Mouse (Mus musculus): ENCODE results near the gene Tmbim4.
"Not testable (repeated sequence)": the region's sequence is repeated elsewhere in the genome, so short reads cannot be mapped to it uniquely, and the experiment has no call there.

Tmbim4 gene

DNA sequence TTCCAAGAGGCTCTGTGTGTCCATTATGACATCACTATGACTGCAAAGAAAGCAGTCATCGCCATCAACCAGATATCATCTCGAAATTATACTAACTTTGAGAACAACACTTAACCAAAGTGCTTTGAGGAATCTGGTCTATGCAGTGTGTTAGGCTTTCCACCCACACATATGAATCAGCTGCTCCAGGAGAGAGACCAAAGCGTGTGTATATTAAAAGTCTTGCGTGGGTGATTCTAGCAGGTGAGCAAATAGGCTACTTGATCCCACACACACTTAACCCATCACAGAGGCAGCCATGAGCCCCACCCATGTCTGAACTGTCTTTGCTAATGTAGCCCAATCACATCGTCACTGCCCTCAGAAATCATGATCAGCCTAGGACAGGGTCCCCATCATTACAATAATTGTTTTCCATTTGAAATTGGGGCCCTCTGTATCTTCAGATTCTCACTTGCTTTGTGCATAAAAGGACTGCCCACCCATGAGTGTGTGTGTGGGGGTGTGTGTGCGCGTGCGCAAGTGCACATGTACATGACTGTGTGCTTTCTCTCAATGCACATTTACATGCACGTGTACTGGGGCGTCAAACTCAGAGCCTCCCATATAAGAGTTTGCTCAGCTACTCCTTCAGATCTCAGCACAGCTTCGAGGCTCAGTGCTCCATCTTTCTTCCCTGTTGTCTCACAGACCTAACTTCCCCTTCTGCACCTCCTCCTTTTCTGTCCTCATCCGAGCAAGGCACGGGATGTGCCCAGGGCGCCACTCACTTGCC is 4.1 kb upstream of the Tmbim4 start:
- no peak for DNase-seq (ENCODE audit: low spot score)

DNA sequence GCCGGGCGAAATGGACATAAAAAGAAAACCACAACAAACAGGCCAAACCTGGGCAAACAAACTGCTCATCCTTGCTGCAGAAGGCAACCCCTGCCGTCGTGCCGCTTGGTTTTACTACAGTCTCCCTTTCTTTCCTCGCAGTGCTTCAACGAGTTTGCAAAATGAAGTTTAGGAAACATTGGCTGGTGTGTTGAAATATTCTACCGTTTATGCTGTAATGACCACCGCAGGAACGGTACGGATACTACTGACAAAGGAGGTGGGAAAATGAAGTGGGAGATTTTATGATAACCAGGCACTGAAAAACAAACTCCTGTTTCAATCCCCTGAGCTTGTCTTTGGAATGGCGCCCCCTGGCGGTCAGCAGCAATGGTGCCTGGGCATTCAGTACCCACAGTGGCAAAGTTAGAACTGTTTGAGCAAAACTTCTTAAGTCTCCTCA is 592 bp downstream of the Tmbim4 start, which contains the start of gene Irak3:
Irak3 (minus strand) TSS at position 170 of the 442 bp plus-strand sequence.
- DNase-seq (ENCODE audit: low spot score): peak; percentile 87

DNA sequence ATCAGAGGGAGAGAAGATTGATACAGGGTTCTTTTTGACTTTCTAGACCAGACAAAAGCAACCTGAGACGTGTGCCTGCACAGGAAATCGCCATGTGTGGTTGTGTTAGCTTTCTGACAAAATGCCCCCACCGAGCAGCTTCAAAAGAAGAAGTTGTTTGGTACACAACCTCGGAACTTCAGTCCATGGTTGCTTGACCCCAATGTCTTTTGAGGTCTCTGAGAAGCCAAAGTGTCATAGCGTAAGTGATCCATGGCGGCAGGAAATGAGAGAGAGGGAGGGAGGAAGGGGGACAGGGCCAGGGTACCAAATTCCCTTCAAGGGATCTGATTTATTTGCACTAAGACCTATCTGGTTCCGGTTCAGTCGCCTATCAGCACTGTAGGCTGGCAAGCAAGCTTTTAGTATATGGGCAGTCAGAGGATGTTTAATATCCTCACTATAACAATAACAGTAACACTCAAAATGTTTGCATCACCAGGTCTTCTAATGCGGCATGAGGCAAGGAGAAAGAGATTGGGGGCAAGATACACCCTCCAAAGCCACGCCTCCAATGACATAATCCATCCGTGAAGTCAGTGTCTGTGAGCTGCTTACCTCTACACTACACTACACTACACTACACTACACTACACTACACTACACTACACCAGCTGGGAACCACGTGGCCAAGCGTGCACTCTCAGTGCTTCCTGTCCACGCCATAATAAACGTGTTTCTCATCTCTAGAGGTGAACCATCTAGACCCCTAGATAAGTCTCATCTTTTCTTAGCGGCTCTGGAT is 1.3 kb downstream of the Tmbim4 start:
- DNase-seq (ENCODE audit: low spot score): no peak

DNA sequence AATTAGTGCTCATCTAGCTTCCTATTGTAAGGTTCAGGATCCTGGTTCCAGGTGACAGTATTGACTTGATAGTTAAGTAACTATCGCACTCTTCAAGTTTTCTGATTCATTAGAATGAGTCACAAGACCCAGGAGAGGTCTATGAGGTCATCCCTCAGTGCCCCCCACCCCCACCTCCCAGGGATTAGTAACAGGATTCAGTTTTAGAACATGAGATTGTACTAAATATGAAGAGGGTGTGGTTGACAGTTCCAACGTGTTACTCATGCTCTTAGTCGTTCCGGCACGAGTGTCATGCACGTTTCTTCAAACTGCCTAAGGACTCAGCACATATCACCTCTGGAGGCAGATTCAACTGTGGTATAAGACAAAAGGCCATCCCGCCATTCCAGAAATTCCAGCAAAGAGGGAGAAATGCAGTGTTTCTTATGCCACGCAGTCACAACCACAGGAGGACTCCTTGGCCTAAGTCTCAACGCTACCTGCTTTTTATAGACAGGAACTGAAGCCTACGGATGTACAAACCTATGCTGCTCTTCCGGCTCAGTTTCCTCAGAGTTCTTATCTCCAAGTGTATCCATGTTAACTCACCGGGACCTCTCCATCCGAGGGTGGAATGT is 3.3 kb downstream of the Tmbim4 start:
- DNase-seq (ENCODE audit: low spot score): no peak

DNA sequence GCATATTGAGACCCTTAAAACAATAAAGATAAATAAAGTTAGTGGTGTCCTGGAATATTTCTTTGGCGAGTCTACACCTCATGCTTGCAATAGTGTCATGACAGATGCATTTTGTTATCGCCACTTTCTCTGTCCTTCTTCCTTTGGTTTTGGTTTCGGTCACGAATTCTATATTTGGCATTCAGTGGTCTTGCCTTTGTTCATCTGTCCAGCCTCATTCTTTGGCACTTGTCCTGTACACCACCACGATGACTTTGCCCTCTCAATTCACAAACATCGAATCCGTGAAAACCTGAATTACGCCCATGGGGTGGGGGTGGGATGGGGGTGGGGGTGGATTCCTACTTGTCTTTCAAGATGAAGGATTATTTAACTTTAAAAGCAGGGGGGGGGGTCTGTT is 6.6 kb downstream of the Tmbim4 start:
- DNase-seq (ENCODE audit: low spot score): no peak

DNA sequence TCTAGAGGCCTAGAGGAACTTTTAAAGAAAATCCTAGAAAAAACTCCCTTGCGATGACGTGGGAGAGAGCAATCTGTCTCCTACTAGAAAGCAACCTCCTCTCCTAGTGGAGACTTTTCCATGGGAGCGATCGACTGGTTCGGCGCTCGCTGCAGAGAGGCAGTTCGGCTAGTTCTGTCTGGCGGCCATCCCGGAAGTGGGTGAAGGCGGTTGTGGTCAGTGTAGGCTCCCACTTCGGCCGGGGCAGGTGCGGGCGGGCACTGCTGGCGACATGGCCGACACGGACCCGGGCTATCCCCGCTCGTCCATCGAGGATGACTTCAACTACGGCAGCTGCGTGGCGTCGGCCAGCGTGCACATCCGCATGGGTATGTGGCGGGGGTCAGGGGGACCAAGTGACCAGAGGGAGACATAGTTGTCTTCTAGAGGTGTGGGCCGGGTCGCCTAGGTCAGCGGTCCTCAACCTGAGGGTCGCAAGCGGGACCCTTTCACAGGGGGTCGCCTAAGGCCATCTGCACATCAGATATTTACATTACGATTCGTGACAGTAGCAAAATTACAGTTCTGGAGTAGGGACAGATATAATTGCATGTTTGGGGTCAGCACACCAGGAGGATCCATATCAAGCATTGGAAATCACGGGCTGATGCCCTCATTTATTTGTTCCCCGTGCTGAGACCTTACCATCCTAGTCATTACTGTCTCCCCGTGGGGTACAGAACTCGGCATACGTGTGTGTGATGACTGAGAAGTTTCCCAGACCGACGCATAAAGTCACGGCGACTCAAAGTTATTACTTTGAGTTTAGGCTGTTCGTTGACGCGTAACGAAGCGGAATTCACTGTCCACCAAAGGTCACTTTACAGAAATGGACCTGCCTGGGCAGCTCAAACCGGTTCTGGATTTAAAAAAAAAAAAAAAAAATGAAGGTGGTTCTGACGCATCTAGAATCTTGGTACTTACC is 7.5 kb downstream of the Tmbim4 start:
- DNase-seq (ENCODE audit: low spot score): peak; percentile 89

DNA sequence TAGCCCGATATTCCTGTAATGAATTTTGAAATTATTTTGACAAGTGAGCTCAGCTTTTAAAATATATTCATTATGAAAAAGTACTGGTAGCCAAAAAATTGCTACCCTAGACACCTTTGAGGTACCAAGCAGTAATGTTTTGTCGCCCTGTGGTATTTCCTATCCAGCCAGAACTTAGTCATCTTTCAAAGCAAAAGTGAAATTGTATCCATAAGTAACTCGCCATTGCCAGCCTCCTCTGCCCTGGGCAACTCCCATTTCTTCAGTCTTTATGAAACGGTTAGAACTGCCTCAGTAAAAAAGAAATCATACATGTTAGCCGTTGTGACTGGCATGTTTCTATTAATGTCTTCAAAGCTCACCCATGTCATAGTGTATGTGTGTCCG is 8.1 kb downstream of the Tmbim4 start:
- DNase-seq (ENCODE audit: low spot score): no peak

DNA sequence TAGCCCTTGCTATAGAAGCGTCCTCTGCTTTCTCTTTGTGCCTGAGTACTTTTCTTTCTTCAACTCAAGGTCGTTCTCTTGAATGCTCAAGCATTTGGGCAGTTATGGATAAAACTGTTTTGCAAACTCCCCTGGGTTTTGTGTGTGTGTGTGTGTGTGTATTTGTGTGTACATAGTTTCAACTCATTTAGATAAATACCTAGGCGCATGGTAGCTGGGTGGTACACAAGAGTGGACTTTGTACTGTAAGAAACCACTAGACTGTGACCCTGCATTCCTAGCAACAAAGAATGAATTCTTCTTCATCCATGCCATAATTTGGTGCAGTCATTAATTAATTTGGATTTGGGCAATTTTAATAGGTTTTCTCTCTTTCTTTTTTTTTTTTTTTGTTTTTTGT is 8.7 kb downstream of the Tmbim4 start:
- DNase-seq (ENCODE audit: low spot score): no peak

DNA sequence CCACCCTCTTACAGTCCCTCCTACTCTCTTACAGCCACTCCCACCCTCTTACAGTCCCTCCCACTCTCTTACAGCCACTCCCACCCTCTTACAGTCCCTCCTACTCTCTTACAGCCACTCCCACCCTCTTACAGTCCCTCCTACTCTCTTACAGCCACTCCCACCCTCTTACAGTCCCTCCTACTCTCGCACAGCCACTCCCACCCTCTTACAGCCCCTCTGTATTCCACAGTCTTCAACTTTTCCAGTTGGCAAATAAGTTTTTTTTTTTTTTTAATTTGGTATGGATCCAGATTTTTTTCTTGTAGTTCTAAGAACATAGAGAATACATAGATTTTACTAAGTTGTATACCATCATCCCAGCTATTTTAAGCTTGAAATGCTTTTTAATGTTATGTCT is 15.7 kb downstream of the Tmbim4 start:
- not testable (repeated sequence) for DNase-seq (ENCODE audit: low spot score)

DNA sequence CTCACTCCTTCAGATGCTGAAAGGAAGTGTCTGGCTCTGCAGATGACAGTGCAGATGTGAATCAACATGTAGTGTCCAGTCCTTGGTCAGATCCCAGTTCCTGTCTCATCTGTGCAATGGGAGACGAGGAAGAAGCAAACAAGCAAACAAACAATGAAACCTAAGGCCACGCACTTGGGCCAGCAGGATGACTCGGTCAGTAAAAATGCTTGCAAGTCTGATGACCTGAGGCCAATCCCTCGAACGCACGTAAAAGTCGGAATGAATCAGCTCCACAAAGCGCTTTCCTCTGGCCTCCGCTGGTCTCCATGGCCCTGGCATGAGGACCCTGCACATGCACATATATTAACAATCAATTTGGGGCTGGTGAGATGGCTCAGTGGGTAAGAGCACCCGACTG is 17.6 kb downstream of the Tmbim4 start:
- no peak for DNase-seq (ENCODE audit: low spot score)

DNA sequence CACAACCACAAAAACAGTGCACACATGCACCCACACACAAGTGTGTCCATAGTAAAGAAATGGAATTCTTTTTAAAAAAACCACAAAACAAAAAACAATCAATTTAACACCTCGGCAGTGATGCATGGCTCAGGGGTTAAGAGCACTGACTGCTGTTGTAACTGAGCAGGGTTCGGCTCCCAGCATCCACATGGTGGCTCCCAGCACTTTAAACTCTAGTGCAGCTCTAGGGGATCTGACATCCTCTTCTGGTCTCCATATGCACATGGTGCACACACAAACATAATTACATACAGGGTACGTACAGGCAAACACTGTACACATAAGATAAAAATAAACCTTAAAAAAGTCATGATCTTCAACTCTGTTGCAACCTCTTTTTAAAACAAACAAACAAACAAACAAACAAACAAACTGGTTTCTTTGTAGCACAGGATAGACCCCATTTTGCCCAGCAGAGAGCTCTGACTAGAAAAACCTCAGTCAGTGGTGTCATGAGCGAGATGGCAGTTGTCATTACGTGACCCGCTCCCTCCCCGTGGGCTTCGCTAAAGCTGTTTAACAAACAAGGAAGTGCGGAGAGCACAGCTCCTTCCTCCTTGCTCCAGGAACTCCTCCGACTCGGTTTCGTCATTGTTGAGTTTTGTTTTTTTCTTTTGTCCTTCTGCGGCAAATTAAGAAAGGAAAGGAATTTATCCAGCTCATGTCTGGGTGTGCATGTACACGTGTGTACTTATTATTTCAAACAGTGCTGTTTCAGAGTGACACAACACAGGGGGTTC is 18.4 kb downstream of the Tmbim4 start:
- peak; percentile 16 for DNase-seq (ENCODE audit: low spot score)

DNA sequence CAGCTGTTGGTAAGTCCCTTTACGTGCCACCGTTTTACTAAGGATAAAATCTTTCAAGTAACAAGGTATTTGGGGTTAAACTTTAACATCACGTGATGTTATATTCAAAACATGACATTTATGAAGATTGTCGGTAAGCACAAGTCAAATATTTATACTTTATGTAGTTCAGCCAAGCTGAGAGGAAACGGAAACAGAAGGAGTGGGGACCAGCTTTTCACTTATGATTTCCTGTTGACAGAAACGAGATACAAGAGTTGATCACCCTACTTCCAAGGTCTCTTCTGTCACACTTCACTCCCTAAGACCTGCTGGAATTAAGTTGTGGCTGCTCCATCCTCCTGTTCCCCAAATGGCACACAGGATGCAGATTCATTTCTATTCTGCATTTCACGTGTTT is 19.4 kb downstream of the Tmbim4 start:
- no peak for DNase-seq (ENCODE audit: low spot score)

DNA sequence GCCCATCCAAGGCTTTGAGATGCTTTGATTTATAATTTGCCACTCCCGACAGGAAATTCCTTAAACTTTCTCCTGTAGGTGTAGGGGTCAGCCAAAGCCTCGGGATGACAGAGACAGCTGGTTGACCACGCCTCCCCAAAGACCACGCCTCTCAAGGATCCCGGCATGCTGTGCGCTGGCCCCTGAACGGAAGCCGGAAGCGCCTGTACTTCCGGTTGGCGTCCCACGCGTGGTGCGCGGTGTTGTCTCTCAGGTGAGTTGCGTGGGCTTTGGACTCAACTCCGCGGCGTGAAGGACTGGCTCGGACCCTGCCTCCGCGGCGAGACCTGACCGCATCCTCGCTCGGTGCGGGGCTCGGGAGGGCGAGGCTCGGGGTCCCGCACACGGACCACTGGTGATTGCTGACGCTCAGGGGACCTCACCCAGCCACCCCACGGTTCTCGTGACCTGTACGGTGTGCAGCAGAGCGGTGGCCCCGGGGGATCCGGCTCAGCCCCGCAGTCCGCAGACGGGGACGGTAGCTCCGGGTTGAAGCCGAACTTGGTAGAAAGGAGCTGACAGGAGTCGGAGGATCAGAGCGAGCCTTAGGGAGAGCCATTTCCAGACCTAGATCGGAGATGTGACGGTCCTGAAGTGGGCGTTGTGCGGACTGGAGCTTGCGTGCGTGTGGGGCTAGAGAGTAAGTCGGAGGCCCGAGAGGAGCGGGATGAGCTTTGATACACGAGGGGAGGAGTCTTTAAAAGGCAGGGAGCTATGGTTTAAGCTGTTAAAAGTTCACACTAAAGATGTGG is 25.7 kb downstream of the Tmbim4 start, which contains the start of gene Llph:
Llph (plus strand) TSS at position 200 of the 791 bp plus-strand sequence.
- peak; percentile 90 for DNase-seq (ENCODE audit: low spot score)

DNA sequence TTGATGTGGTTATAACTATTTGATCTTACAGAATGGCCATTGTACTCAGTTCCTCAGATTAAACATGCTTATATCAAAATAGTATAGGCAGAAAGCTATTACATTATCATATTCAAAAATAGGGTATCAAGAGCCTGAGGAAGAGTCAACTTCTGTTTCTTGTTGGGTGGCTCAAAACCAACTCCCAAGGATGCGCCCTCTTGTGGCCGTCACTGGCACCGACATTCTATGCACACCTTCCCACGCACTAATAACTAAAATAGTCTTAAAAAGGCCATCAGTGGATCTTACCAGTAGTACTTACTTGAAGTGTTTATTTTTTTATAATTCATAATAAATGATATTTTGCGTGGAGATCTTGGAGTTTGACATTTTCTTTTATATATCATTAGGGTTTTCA is 30.3 kb downstream of the Tmbim4 start:
- peak; percentile 75 for DNase-seq (ENCODE audit: low spot score)

DNA sequence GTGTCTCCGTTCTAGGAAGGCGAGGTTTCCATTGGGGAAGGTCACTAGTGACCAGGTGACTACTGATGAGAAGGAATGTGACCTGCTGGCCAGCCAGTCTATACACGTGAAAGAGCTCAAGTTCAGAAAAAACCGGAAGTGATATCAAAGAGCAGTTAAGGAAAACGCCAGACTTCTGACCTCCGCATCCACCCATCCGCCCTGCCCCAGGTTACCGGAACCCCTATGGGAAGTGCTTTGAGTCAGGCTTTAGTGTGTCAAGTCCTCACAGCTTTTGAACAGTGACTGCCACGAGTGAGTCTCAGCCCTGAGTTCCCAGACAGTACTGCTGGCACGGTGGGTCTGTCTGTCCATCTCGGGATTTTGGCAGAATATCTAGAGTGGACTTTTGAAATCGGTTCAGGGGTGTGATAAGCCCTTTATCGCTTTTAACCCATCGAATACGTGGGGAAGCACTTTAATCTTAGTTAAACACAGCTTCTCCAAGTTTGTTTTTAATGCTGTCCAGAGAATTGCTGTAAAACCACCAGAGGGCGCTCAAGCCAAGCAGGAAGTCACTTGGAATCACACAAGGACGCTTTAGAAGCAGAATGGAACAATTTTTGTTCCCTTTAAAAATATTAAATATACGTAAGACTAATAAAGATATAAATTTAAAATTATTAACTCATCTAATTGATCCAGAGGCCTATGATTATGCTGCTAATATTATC is 32.4 kb downstream of the Tmbim4 start:
- peak; percentile 60 for DNase-seq (ENCODE audit: low spot score)

DNA sequence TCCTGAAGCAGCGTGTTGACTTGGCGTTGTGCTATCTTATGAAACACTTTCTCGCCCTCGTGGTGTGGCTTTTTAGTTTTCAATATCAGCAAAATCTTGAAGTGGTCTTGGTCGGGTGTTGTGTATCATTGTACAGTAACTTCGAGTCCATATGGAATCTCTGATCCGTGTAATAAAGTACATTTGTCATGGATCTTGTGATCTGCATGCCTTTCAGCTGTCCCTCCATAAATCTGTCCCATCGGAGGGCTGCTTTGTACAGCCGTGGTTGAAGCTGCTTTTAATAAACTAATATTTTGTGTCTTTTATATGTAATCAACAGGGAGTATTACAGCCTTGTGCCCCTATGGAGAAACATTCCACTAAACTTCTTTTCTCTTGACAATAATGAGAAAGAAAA is 35.5 kb downstream of the Tmbim4 start:
- DNase-seq (ENCODE audit: low spot score): no peak

DNA sequence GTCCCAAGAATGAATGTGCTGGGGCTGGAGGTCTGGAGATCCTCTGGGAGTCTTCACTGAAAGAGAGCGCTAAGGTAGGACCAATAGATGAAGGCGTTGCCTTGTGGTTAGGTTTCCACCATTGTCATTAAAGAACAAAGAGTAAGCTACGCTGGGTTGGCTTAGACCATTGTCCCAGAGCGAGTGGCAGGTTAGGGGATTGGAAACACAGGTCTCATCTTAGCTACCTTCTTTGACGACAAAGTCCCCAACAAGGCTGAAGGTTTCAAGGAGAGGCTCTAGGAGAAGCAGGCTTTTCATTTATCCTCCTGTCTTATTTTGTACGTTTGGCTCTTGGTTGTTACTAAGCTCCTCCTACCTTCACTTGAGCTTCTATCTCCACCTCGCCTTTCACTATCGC is 36.9 kb downstream of the Tmbim4 start:
- no peak for DNase-seq (ENCODE audit: low spot score)

DNA sequence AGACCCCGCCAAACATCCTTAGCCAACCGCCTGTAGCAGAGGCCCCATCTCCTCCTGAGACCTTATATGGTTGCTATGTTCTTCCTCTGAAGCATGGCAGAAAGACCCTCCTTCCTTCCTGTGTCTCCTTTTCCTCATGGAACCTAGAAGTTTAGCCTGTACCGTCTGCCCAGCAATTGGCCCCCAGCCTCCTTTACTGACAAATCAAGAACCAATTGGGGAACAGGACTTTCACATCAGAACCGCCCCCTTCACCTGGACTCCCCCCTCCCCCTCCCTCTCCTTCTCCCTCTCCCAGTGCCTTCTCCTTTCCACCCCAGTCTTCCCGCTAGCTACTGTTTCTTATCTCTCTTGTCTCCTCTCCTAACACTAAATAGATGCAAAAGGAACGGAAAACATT is 38.1 kb downstream of the Tmbim4 start:
- DNase-seq (ENCODE audit: low spot score): no peak

DNA sequence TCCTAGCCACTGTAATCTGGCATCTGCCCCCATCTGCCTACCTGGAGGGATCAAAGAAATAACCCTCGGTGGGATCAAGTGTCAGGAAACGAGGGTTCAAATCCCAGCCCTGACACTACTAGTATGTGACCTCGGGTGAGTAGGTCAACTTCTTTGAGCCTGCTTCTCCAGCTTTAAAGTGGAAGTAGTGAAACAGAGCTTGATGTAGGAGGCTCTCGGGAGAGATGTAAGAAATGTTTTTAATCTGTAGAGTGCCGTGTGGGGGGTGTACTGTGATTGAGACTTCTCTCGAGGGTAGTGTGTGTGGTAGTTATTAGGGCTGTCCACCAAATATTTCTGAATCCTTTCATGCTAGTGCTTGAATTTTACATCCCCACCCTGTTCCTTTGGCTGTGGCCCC is 41.0 kb downstream of the Tmbim4 start:
- DNase-seq (ENCODE audit: low spot score): no peak
